Mouse (Mus musculus): ENCODE measurements around the gene Tdrkh.

The Tdrkh gene

GRCm38 (mm10) chr3:94387391-94387790 lies 25.7 kb upstream of the Tdrkh start:
- intact Hi-C loops (cut with DNase I): no loop called here

- intact Hi-C loops (cut with DNase I): no loop called here
Observed at GRCm38 (mm10) chr3:94388047-94388446, 25.0 kb upstream of the Tdrkh start.

- intact Hi-C loops (cut with DNase I): no loop called here
Observed at GRCm38 (mm10) chr3:94389420-94389819, 23.7 kb upstream of the Tdrkh start.

- intact Hi-C loops (cut with DNase I): no loop called here
Observed at GRCm38 (mm10) chr3:94391001-94391400, 22.1 kb upstream of the Tdrkh start.

- intact Hi-C loops (cut with DNase I): no loop called here
Observed at GRCm38 (mm10) chr3:94392128-94392527, 20.9 kb upstream of the Tdrkh start.

- intact Hi-C loops (cut with DNase I): no loop called here
Observed at GRCm38 (mm10) chr3:94393049-94393448, 20.0 kb upstream of the Tdrkh start.

- intact Hi-C loops (cut with DNase I): no loop called here
Observed at GRCm38 (mm10) chr3:94396336-94396735, 16.7 kb upstream of the Tdrkh start.

- intact Hi-C loops (cut with DNase I): no loop called here
Observed at GRCm38 (mm10) chr3:94396851-94397250, 16.2 kb upstream of the Tdrkh start.

GRCm38 (mm10) chr3:94398217-94398616 lies 14.9 kb upstream of the Tdrkh start, which contains the start of gene Lingo4:
Gene Lingo4, plus strand, starts transcription at chr3:94398517.
- intact Hi-C loops (cut with DNase I): no loop called here

GRCm38 (mm10) chr3:94398943-94399481 lies 14.1 kb upstream of the Tdrkh start:
- intact Hi-C loops (cut with DNase I): no loop called here

GRCm38 (mm10) chr3:94399663-94400310 lies 13.3 kb upstream of the Tdrkh start:
- intact Hi-C loops (cut with DNase I): no loop called here

- intact Hi-C loops (cut with DNase I): no loop called here
Observed at GRCm38 (mm10) chr3:94402451-94402850, 10.6 kb upstream of the Tdrkh start.

- intact Hi-C loops (cut with DNase I): no loop called here
Observed at GRCm38 (mm10) chr3:94404366-94405054, 8.6 kb upstream of the Tdrkh start.

- intact Hi-C loops (cut with DNase I): no loop called here
Observed at GRCm38 (mm10) chr3:94405561-94405960, 7.5 kb upstream of the Tdrkh start.

- intact Hi-C loops (cut with DNase I): loop anchor here (5.0 kb wide), 1 partner anchor 45 kb away; no protein-coding TSS in a partner anchor
Observed at GRCm38 (mm10) chr3:94412530-94412929, 543 bp upstream of the Tdrkh start.

- intact Hi-C loops (cut with DNase I): no loop called here
Observed at GRCm38 (mm10) chr3:94430980-94431379, 17.9 kb downstream of the Tdrkh start.

- intact Hi-C loops (cut with DNase I): no loop called here
Observed at GRCm38 (mm10) chr3:94434305-94434704, 21.2 kb downstream of the Tdrkh start.

GRCm38 (mm10) chr3:94436420-94436819 lies 23.3 kb downstream of the Tdrkh start:
- intact Hi-C loops (cut with DNase I): no loop called here

GRCm38 (mm10) chr3:94441182-94441581 lies 28.1 kb downstream of the Tdrkh start:
- intact Hi-C loops (cut with DNase I): loop anchor here (5.0 kb wide), 1 partner anchor 74 kb away; no protein-coding TSS in a partner anchor

- intact Hi-C loops (cut with DNase I): loop anchor here (5.0 kb wide), 1 partner anchor 76 kb away; no protein-coding TSS in a partner anchor
Observed at GRCm38 (mm10) chr3:94442951-94443596, 30.0 kb downstream of the Tdrkh start, which contains the start of gene Mrpl9. Gene Mrpl9, plus strand, starts transcription at chr3:94443318.

GRCm38 (mm10) chr3:94443597-94443964 lies 30.5 kb downstream of the Tdrkh start, which contains the start of gene Oaz3:
Gene Oaz3, minus strand, starts transcription at chr3:94443915.
- intact Hi-C loops (cut with DNase I): loop anchor here (5.0 kb wide), 1 partner anchor 76 kb away; no protein-coding TSS in a partner anchor

GRCm38 (mm10) chr3:94449377-94449776 lies 36.3 kb downstream of the Tdrkh start:
- intact Hi-C loops (cut with DNase I): no loop called here
